Mouse (Mus musculus) cerebellum, adult 2 months (tissue): Measurements from ENCODE around the gene Narf. TPM values are rescaled to one million over a fixed set of nuclear protein-coding genes. Genes with fewer than 3 reads are reported as not detected.

Experiments
- DNase-seq, 2 experiments: peaks; one replicate each; pipeline ENCODE4 v3.0.0; 2021
- H3K27ac ChIP-seq: fragments of 200-500 bp; 2 replicates; pipeline ENCODE4 v1.5.1; 2012; ENCODE audit warnings: low read length, control low read depth, inconsistent platforms; ENCODE audit not compliant: insufficient read depth
- H3K27me3 ChIP-seq: fragments of 200-500 bp; 2 replicates; pipeline ENCODE4 v1.6.1; 2012; ENCODE audit warnings: inconsistent platforms, mild to moderate bottlenecking, low read length, moderate library complexity; ENCODE audit not compliant: control insufficient read depth, insufficient read depth
- H3K4me1 ChIP-seq: fragments of 200-500 bp; 2 replicates; pipeline ENCODE4 v1.6.1; 2011; ENCODE audit warnings: low read length; ENCODE audit not compliant: control insufficient read depth, insufficient read depth
- H3K4me3 ChIP-seq: fragments of 200-500 bp; replicated peaks from 2 replicates; pipeline ENCODE3; 2011; ENCODE audit warnings: mild to moderate bottlenecking, low read depth, low read length, control low read depth; ENCODE audit not compliant: insufficient read depth
- CTCF ChIP-seq: fragments of 200-500 bp; IDR thresholded peaks from 2 replicates; pipeline ENCODE4 v1.5.1; 2011; ENCODE audit warnings: low read depth, mild to moderate bottlenecking, control low read depth, low read length, moderate library complexity, borderline replicate concordance; ENCODE audit not compliant: insufficient read depth
- POLR2A ChIP-seq: fragments of 200-500 bp; IDR thresholded peaks from 2 replicates; pipeline ENCODE4 v1.6.1; 2011; ENCODE audit warnings: low read length, control low read depth, borderline replicate concordance; ENCODE audit not compliant: insufficient read depth
- WGBS: fragments of 180-500 bp; shearing (Covaris S2); methylation state at CpG from one replicate; pipeline ENCODE4 v1.1.7; 2018; 5-methylcytosine and 5-hydroxymethylcytosine counted together
- polyA plus RNA-seq: library from polyadenylated mRNA; depleted of rRNA; stranded (reverse); fragments of >200 nt; gene quantifications from 2 replicates; pipeline ENCODE4 v1.2.3, GENCODE M21; 2012; rRNA removed

Narf gene
- polyA plus RNA-seq: 60.4 and 68.9 TPM in 2 replicates

DNA sequence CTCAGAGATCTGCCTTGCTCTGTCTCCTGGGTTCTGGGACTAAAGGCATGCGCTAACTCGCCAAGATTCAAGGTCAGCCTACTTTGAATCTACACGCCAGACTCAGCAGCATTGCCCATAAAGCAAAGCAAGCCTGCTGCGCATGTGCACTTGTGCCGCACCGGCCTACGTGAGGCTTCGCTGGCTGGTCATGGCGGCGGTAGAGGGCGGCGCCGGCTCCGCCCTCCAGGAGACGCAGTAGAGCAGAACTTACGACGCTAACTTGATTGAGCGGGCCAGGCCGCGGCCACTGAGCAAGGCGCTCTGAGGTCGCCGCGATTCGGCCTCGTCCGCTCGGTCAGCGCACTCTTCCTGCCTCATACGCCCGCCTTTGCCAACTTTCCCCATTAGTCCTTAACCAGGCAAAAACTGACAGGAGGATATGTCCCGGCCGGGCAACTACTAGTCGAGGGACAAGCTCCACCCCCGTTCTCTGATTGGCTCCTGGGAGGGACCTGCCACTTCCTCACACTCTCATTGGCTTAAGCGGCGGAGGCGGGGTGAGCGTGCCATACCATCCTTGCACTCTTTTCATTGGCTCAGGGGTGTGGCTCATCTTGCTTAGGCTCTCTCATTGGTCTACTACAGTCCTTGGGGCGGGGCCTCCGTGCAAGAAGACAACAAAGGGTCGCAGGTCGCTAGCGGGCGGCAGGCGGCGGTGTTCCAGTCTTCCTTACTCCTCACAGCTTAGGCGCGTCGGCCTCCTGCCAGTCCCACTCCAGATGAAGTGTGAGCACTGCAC lies at the start of gene Narf:
Gene Narf, plus strand, starts transcription at position 690 of the 781 bp plus-strand sequence.
- DNase-seq: peak; percentile 99 to 100
- no peaks in the 10 kb centered on the region for H3K27me3 ChIP-seq
- TF ChIP-seq POLR2A (peak; percentile 93), CTCF (peak; percentile 38; the same call in 1 of the 2 replicates)
- WGBS: under 1% methylated on average over 50 of the region's 50 CpGs
- H3K4me3 ChIP-seq: peak within 1 kb of the TSS; percentile 81
- H3K27ac ChIP-seq: peak within 1 kb of the TSS; percentile 91
- H3K4me1 ChIP-seq: peaks cover 7% of the 10 kb centered on the region

DNA sequence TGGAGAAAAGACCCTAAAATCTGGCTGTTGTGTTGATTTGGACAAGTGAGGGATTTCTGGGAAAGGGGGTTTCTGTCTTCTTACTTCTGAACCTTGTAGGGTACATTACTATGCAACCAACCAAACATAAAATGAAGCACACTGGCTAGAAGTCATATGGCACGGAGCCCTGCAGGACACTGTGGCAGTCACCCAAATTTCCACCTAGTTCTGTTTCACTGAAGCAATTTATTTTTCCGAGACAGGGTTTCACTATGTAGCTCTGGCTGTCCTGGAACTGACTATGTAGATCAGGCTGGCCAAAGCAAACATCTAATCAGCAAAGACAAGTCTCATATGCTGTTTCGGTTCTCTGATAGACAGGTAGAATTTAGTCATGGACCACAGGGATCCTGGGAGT lies 47.4 kb upstream of the Narf start:
- peak; percentile 65 to 67 for DNase-seq
- no peaks in the 10 kb centered on the region for H3K27me3 ChIP-seq
- peaks cover 8% of the 10 kb centered on the region; the same call in 1 of the 2 replicates for H3K4me1 ChIP-seq
- 8% methylated on average over 3 of the region's 3 CpGs for WGBS
- TF ChIP-seq POLR2A: no peak
- TF ChIP-seq CTCF: no peak
- H3K4me3 ChIP-seq: no peak overlapping the region
- H3K27ac ChIP-seq: no peak overlapping the region

DNA sequence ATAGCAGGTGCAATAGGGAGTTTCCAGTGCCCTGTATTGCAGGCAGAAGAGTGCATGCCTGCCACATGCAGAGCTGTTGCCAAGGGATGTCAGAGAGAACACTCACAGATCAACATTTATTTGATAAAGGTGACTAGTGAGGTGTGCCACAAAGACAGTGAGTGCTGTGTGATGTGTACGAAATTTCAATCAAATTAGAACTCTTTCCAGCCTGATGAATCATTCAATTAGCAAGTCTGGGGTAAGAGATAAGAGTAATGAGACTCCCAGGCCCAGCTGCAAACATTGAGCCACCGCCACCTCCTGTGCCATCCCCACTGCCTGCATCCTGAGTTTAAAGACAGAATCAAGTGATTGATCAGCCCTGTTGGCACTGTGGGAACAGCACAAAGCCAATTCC lies 44.3 kb upstream of the Narf start:
- Histone ChIP-seq H3K27ac (no peak overlapping the region), H3K27me3 (no peaks in the 10 kb centered on the region), H3K4me3 (no peak overlapping the region), H3K4me1 (peaks cover 8% of the 10 kb centered on the region; the same call in 1 of the 2 replicates)
- no peak for DNase-seq
- TF ChIP-seq POLR2A: no peak
- TF ChIP-seq CTCF: no peak
- WGBS: 83% methylated on average over 2 of the region's 2 CpGs

DNA sequence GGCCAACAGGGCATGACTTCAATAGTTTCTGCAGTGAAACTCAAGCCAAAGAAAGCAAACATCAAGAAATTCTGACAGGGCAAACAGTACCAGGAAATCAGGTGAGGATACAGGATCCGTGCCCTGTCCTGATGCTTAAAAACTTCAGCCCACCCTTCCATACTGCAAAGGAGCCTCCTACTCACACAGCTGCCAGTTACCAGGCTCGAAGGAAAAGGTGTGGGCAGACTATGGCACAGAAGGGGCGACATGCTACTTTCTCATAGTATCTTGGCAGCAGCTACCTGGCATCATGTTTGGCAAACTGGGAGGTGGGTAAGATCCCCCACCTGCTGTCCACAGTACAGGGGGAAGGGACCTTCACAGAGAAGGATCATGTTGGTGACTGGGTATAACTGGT lies 43.6 kb upstream of the Narf start:
- WGBS: 61% methylated on average over 3 of the region's 3 CpGs
- no peak overlapping the region for H3K4me3 ChIP-seq
- no peak for DNase-seq
- TF ChIP-seq POLR2A: no peak
- no peaks in the 10 kb centered on the region for H3K27me3 ChIP-seq
- peaks cover 8% of the 10 kb centered on the region; the same call in 1 of the 2 replicates for H3K4me1 ChIP-seq
- H3K27ac ChIP-seq: no peak overlapping the region

DNA sequence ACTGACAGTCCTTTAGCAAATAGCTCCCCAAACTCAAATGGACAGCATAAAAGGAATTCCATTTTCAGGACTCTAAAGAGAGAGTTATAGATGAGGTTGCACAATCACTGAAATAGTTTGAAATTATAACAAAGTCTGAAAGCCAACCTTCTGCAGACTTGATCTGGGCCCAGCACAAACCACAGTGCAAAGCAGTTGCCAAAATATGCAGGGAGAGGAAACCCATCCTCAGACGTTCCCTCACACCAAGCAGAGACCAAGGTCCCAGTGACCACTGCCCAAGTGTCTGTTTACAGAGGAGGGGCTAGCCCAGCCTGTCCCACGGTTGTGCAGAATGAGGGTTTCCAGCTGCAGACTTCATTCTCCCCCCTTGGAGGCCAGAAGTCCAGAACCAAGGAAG lies 38.4 kb upstream of the Narf start:
- Histone ChIP-seq H3K4me1 (peaks cover 3% of the 10 kb centered on the region), H3K27ac (no peak overlapping the region), H3K4me3 (no peak overlapping the region), H3K27me3 (no peaks in the 10 kb centered on the region)
- 58% methylated on average over 2 of the region's 2 CpGs for WGBS
- DNase-seq: no peak
- TF ChIP-seq CTCF (no peak), POLR2A (no peak)

DNA sequence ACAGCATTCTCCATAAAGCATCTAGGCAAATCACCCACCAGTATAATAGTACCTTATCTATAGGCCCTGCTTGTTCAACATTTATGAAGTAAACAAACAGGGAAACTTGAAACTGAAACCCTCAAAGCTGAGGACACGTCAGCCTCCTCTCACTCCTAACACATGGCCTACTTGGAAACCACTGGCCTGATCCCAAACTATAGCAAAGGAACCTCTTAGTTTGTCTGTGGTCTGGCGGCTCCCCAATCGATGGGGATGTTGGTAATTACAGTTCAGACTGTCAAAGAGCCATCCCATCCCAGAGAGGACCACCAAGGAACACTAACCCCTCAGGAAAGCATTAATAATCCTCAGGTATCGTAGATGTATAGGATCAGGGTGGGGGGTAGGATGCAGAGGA lies 37.2 kb upstream of the Narf start:
- DNase-seq: no peak

DNA sequence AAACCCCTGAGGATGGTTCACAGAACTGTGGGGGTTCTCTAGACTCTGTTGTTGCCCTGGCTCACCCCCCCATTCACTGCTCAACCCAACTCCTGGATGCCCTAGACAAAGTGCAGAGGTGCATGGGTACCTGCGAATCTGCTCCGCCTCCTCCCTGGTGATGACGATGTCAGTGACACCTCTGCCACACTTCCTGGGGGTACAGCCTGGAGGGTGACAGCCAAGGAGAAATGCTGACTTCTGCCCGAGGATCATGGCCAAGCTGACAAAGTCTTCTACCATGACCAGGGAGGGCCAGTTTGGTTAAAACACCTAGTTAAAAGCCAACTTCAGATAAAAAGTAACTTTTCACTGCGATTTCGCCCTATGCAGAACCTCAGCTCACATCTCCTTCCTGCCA lies 36.3 kb upstream of the Narf start:
- no peak for DNase-seq
- no peak overlapping the region for H3K4me3 ChIP-seq
- no peak overlapping the region for H3K27ac ChIP-seq
- 93% methylated on average over 6 of the region's 6 CpGs for WGBS
- no peak for TF ChIP-seq CTCF
- TF ChIP-seq POLR2A: no peak
- H3K27me3 ChIP-seq: no peaks in the 10 kb centered on the region
- peaks cover 3% of the 10 kb centered on the region for H3K4me1 ChIP-seq

More for the DNA sequence above, 37.2 kb upstream of the Narf start:
- no peak overlapping the region for H3K27ac ChIP-seq
- H3K4me1 ChIP-seq: peaks cover 3% of the 10 kb centered on the region
- no peaks in the 10 kb centered on the region for H3K27me3 ChIP-seq
- no peak overlapping the region for H3K4me3 ChIP-seq
- WGBS: 69% methylated on average over 4 of the region's 4 CpGs
- TF ChIP-seq POLR2A (no peak), CTCF (no peak)
